Mouse (Mus musculus): ENCODE measurements around the gene B3galt1.

B3galt1 gene

GRCm38 (mm10) chr2:67565480-67566331 is at the start of gene B3galt1:
Gene B3galt1, plus strand, starts transcription at chr2:67565871.
- CTCF ChIA-PET: no interaction called here

GRCm38 (mm10) chr2:67516405-67516804 is 49.3 kb upstream of the B3galt1 start:
- CTCF ChIA-PET: no interaction called here

DNA sequence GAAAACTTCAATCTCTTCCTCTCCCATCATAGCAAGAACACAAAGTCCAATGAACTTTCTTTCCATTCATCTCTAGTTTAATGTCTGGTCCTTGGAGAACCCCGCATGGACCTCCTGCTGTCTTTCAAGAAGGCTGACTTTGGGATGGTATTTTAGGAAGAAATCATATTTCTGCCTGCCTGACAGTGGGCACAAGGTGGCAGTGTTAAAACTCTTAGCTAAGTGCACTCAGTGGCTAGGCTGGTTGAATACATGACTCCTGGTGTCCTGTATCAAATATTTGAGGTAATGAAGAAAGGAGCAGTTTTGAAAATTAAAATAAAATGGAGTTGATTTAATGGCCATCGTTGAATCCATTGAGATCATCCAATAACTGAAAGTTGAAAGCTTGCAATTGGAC is 30.3 kb upstream of the B3galt1 start:
- CTCF ChIA-PET: no interaction called here

- CTCF ChIA-PET: no interaction called here
Observed at GRCm38 (mm10) chr2:67539426-67539825, 26.2 kb upstream of the B3galt1 start.

GRCm38 (mm10) chr2:67541957-67542696 is 23.5 kb upstream of the B3galt1 start:
- CTCF ChIA-PET: no interaction called here

- CTCF ChIA-PET: no interaction called here
Observed at GRCm38 (mm10) chr2:67544426-67544825, 21.2 kb upstream of the B3galt1 start.

GRCm38 (mm10) chr2:67564851-67565479 is 706 bp upstream of the B3galt1 start:
- CTCF ChIA-PET: no interaction called here

DNA sequence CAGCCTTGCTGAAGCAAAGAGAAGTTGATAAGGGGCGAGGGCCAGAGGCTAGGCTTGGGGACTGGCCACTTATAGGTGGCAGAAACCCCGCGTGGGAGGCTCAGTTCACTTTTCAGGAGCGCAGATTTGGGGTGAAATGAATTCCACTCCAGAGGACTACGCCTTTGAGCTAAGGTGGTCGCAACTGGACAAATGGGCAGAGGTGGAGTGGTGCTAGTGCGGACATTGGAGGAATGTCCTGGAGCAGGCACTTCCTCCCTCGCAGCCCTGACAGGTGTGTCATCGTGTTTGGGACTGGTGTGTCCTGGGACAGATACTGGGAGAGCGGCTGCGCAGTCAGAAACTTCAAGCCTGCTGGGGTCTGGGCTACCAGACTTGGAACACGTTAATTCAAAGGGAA is 895 bp downstream of the B3galt1 start:
- CTCF ChIA-PET: no interaction called here

DNA sequence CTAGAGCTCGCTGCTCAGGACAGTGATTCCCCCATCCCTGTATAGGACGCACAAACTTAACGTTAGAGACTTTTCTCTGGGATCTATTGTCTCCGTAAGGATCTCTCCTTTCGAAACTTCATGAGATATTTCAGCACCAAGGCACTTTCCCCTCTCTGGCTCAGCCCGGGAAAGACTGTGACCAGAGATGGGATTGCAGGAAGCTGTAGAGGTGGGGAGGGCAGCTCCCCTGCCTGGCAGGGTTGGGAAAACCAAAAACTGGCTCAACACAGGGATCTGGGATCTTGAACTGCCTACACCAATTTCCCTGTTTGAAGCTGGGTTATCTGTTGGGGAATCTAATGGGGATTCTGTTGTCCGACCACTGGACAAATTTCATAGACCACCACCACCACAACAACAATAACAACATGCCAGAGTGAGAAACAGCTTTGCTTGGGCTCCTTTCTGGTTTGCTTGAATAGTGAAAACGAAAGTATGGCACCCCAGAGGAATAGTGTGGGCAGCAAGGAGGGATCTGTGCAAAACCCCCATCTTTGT is 1.5 kb downstream of the B3galt1 start:
- CTCF ChIA-PET: no interaction called here

- CTCF ChIA-PET: no interaction called here
Observed at GRCm38 (mm10) chr2:67576634-67577033, 11.0 kb downstream of the B3galt1 start.

- CTCF ChIA-PET: no interaction called here
Observed at GRCm38 (mm10) chr2:67583091-67583490, 17.4 kb downstream of the B3galt1 start.

- CTCF ChIA-PET: no interaction called here
Observed at GRCm38 (mm10) chr2:67590408-67590807, 24.7 kb downstream of the B3galt1 start.

DNA sequence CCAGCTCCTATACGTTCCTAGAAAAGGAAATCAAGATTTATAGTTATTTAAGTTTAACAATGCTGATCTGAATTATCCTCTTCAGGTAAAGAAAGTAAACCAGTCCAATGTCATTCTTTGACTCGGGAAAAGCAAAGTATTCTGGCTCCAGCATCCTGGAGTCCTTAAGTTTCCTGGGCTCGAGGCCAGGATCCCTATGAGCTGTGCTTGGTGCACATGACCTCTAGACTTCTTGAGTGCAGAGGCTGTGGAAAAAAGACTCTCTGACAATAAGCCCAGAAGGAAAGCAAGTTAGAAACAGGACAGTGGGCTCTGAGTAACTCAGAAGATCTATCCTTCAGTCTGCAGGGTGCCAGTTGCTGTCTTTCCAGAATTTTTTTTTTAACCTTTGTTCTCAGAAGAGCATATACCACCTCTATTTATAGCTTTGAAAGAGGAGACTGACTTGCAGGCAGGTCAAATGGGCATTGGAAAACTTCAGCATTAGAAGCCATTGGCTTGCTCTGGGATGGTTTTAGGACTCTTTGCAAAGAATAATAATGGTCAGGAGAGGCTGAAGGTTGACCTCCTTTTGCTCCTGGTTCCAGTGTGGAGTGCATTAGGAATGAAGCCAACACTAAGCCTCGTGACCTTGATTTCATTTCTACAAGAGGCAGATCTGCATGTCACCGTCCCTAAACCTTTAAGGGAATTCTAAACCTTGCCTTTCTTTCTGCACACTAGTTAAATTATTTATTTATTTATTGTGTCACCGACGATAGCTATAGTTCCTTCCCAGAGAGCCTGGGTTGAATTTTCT is 26.4 kb downstream of the B3galt1 start:
- CTCF ChIA-PET: no interaction called here

DNA sequence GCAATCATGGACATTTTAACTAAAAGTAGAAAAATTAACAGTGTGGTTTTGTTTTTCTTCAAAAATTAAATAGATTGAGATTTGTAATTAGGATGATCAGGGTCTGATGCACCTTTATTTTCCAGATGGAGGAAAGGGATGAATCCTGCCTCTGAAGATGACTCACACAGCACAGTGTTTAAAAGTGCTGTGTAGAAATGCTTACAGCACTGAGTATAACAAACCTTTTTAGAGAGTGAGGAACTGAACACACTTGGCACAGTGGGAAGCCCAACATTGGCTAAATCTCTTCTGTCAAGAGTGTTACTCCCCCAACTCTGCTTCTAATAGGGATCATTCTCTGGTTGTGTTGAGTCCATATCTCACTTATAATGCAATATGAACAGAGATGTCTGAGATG is 57.2 kb downstream of the B3galt1 start:
- CTCF ChIA-PET: no interaction called here

GRCm38 (mm10) chr2:67627667-67628066 is 62.0 kb downstream of the B3galt1 start:
- CTCF ChIA-PET: no interaction called here

GRCm38 (mm10) chr2:67628289-67628688 is 62.6 kb downstream of the B3galt1 start:
- CTCF ChIA-PET: no interaction called here

- CTCF ChIA-PET: no interaction called here
Observed at GRCm38 (mm10) chr2:67654847-67655246, 89.2 kb downstream of the B3galt1 start.

DNA sequence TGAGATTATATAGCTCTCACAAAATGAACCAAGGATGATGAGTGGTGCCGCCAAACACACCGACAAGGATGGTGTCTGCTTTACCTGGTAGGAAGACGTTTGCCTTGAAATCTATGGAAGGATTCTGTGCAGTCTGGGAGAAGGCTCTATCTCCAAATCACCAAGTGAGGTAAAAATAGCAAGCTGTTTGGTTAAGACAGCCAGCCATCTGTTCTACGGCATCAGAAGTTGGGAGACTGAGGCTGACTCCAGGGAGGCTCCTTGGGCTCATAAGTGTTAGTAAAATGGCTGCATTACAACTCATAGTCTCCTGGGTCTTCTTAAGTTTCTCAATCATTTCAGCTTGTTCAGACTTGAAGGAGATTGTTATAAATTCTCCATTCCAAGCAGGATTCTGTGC is 91.7 kb downstream of the B3galt1 start:
- CTCF ChIA-PET: no interaction called here

GRCm38 (mm10) chr2:67658091-67658490 is 92.4 kb downstream of the B3galt1 start:
- CTCF ChIA-PET: no interaction called here

DNA sequence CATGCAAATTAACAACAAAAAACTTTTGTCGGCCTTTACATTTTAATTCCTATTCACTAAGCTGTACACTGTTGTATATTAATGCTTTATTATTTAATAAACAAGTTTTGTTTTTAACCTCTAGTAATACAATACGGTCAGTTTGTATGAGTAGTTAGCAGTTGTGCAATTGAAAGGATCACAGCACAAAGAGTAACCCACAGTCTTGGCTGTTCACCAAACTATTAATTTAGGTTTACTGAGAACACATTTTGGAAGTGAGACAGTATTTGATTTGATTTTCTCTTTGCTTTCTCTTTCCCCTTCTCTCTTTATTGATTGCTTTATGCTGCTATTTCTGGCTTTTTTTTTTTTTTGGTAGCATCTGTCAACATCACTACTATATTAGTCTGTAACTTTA is 106.0 kb downstream of the B3galt1 start:
- CTCF ChIA-PET: no interaction called here

- CTCF ChIA-PET: no interaction called here
Observed at GRCm38 (mm10) chr2:67677697-67678096, 112.0 kb downstream of the B3galt1 start.

GRCm38 (mm10) chr2:67724249-67724648 is 158.6 kb downstream of the B3galt1 start:
- CTCF ChIA-PET: no interaction called here
